Comparison of ENCODE assay signal across 31 mouse cellular contexts in the genomic region with DNA sequence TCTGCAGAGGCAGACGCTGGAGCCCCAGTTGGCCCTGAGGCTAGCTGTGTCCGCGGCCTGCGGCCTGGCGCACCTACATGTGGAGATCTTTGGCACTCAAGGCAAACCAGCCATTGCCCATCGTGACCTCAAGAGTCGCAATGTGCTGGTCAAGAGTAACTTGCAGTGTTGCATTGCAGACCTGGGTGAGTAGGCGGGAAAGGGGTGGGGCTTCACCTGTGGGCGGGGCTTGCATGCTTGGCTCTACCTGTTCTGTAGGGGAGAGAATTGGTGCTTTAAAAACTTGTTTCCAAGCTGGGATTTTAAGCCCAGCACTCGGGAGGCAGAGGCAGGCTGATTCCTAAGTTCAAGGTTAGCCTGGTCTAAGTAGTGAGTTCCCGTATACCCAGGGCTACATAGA. TPM values are rescaled to one million over a fixed set of nuclear protein-coding genes. Genes with fewer than 3 reads are reported as not detected.
DNase-seq lines count a peak whose midpoint lies in the region; ATAC-seq and TF ChIP-seq lines count a peak whose summit lies in the region.
"Had no signal": no experiment of that assay in that cellular context is flagged by ENCODE, and none has a peak within 500 bp of the region (broad histone marks: within the 10 kb centered on the region; RNA-seq: fewer than 3 reads in every experiment).

No protein-coding gene starts in this region.

- H3K27ac ChIP-seq in lung, embryonic 14.5 days (ENCODE audit: low read depth): no peak overlapping the region
- H3K27ac ChIP-seq: embryonic facial prominence, embryonic 15.5 days; forebrain, embryonic 10.5 days; gastrocnemius, adult 2 months; heart, embryonic 10.5 days; hindbrain, embryonic 12.5 days had no signal

- 0 out of 2 replicates have a peak overlapping the region, but pooled peaks have one; percentile 2 for H3K4me2 ChIP-seq in lung, embryonic 14.5 days
- H3K4me2 ChIP-seq: embryonic facial prominence, embryonic 15.5 days; hindbrain, embryonic 12.5 days had no signal

- H3K9me3 ChIP-seq in lung, embryonic 14.5 days (ENCODE audit: low read depth, low read length): no peaks in the 10 kb centered on the region
- H3K9me3 ChIP-seq: embryonic facial prominence, embryonic 15.5 days; forebrain, embryonic 10.5 days; heart, embryonic 10.5 days; hindbrain, embryonic 12.5 days had no signal

- intact Hi-C loops in gastrocnemius, postnatal 36 days (cut with DNase I): no loop called here

- no peak for TF ChIP-seq CTCF in lung, embryonic 14.5 days (IDR thresholded peaks at IDR 0.05; ENCODE audit: low read depth)

- no peak overlapping the region for H3K9ac ChIP-seq in lung, embryonic 14.5 days
- H3K9ac ChIP-seq: embryonic facial prominence, embryonic 15.5 days; hindbrain, embryonic 12.5 days had no signal

- H3K4me1 ChIP-seq in lung, embryonic 14.5 days (ENCODE audit: insufficient read depth): peaks cover 34% of the 10 kb centered on the region

- no peak for ATAC-seq in lung, embryonic 14.5 days (ENCODE audit: insufficient read depth)
- ATAC-seq: forebrain, embryonic 14.5 days; hindbrain, embryonic 16.5 days; Patski had no signal

- WGBS in lung, embryonic 14.5 days: 80% methylated on average over 11 of the region's 11 CpGs

- H3K36me3 ChIP-seq in lung, embryonic 14.5 days (ENCODE audit: insufficient read depth): peaks cover 13% of the 10 kb centered on the region; the same call in 1 of the 2 replicates
- H3K36me3 ChIP-seq: hindbrain, embryonic 12.5 days had no signal

- DNase-seq in lung, embryonic 14.5 days: no peak
- DNase-seq in lung, postnatal 25 days (ENCODE audit: low spot score): no peak
- peak; percentile 67 for DNase-seq in testis, postnatal 10 days (ENCODE audit: low spot score)
- no peak for DNase-seq in testis, postnatal 14 days (ENCODE audit: low spot score)
- peak; percentile 77 for DNase-seq in ZHBTc4 (ENCODE audit: low read depth, low spot score)
- DNase-seq in gastrocnemius, postnatal 36 days: no peak
- no peak for DNase-seq in heart, adult 9 months (ENCODE audit: low spot score in 2 of 2)
- DNase-seq: adrenal gland, adult 8-10 months; cerebellum, adult 11 months; cerebellum, adult 8-10 months; cerebellum, postnatal 14 days; embryo, embryonic 11 days; gastrocnemius, postnatal 25 days; heart, adult 11 months; heart, postnatal 10 days; heart, postnatal 4 days had no signal

- H3K4me3 ChIP-seq in lung, embryonic 14.5 days (ENCODE audit: low read depth, low read length): no peak overlapping the region
- H3K4me3 ChIP-seq: embryonic facial prominence, embryonic 15.5 days; erythroblast, embryonic 14.5 days; forebrain, embryonic 10.5 days; gastrocnemius, adult 2 months; heart, embryonic 10.5 days; hindbrain, embryonic 12.5 days had no signal

- no peaks in the 10 kb centered on the region for H3K27me3 ChIP-seq in lung, embryonic 14.5 days (ENCODE audit: insufficient read depth, low read length)
- H3K27me3 ChIP-seq: embryonic facial prominence, embryonic 15.5 days; Patski had no signal

RNA-seq across cellular contexts. Expression of a gene that starts 9.1 kb away (rescaled TPM):
- 34.4 and 39.0 TPM in 2 replicates for polyA plus RNA-seq in lung, embryonic 14.5 days (2014; fragmentation: Nextera tagmentation; extraction: Ambion mirVana)
- 1 to 10 TPM; 8.5 to 9.2 TPM for total RNA-seq in gastrocnemius, postnatal 36 days (2021)
- polyA plus RNA-seq: erythroblast, embryonic 14.5 days; Patski had no signal

RNA-seq across cellular contexts. Expression of a gene that starts 21.9 kb away (rescaled TPM):
- not detected in 2 replicates for polyA plus RNA-seq in lung, embryonic 14.5 days (2014; fragmentation: Nextera tagmentation; extraction: Ambion mirVana)
- not detected for total RNA-seq in gastrocnemius, postnatal 36 days (2021)
- total RNA-seq: common myeloid progenitor, adult 5-6 weeks; gastrocnemius, adult 2 months; gastrocnemius, postnatal 25 days; heart, postnatal 10 days; heart, postnatal 4 days; MEL had no signal
- polyA plus RNA-seq: brain, embryonic 14.5 days; C2C12; embryonic facial prominence, embryonic 11.5 days; embryonic facial prominence, embryonic 15.5 days; erythroblast, embryonic 14.5 days; forebrain, embryonic 10.5 days; forebrain, embryonic 14.5 days; heart, embryonic 10.5 days; heart, embryonic 14.5 days; hindbrain, embryonic 12.5 days; hindbrain, embryonic 16.5 days; Patski had no signal

RNA-seq across cellular contexts. Expression of a gene that starts 36.4 kb away (rescaled TPM):
- 6.3 and 6.4 TPM in 2 replicates for polyA plus RNA-seq in lung, embryonic 14.5 days (2014; fragmentation: Nextera tagmentation; extraction: Ambion mirVana)
- total RNA-seq in gastrocnemius, postnatal 36 days (2021): 10 to 100 TPM; 32.4 to 36.5 TPM

RNA-seq across cellular contexts. Expression of a gene that starts 59.1 kb away (rescaled TPM):
- polyA plus RNA-seq in lung, embryonic 14.5 days (2014; fragmentation: Nextera tagmentation; extraction: Ambion mirVana): 0.26 and 0.34 TPM in 2 replicates
- under 1 TPM; 0.54 to 0.74 TPM for total RNA-seq in gastrocnemius, postnatal 36 days (2021)
- total RNA-seq: common myeloid progenitor, adult 5-6 weeks; MEL had no signal
- polyA plus RNA-seq: erythroblast, embryonic 14.5 days; forebrain, embryonic 14.5 days had no signal

Comparison
In these comparisons a context has a peak if more than half of its experiments do, and no peak if none do; other contexts are left out.
1. DNase-seq: peak in testis, postnatal 10 days (single experiment) and ZHBTc4 (single experiment); none in lung, embryonic 14.5 days (single experiment), lung, postnatal 25 days (single experiment), testis, postnatal 14 days (single experiment), gastrocnemius, postnatal 36 days (0 of 2) and heart, adult 9 months (0 of 2).